Mouse (Mus musculus): ENCODE data around the gene Mef2d.

- no peak for TF ChIP-seq E2F4 (IDR thresholded peaks at IDR 0.05; ENCODE audit: insufficient read depth)
- TF ChIP-seq MAX (IDR thresholded peaks at IDR 0.05; ENCODE audit: low read depth) = no peak
- no peak for TF ChIP-seq POLR2A (IDR thresholded peaks at IDR 0.05; ENCODE audit: insufficient read length, low read depth)
- no peak for TF ChIP-seq CEBPB (IDR thresholded peaks at IDR 0.05; ENCODE audit: insufficient read depth, poor library complexity, severe bottlenecking)
- TF ChIP-seq TCF3 (IDR thresholded peaks at IDR 0.05; ENCODE audit: insufficient read length, low read depth) = no peak
- TF ChIP-seq SRF (IDR thresholded peaks at IDR 0.05; ENCODE audit: control insufficient read depth, insufficient read length, low read depth) = no peak
- no peak for TF ChIP-seq MYOD1 (IDR thresholded peaks at IDR 0.05; ENCODE audit: control insufficient read depth in 1 of 3, insufficient read length in 2 of 3, low read depth in 2 of 3)
- TF ChIP-seq POLR2AphosphoS2 (IDR thresholded peaks at IDR 0.05; ENCODE audit: insufficient read length, low read depth) = no peak
- no peak for TF ChIP-seq REST (IDR thresholded peaks at IDR 0.05; ENCODE audit: insufficient read depth, insufficient read length)
- TF ChIP-seq TCF12 (IDR thresholded peaks at IDR 0.05; ENCODE audit: insufficient read depth, poor library complexity, severe bottlenecking) = no peak
- TF ChIP-seq USF1 (IDR thresholded peaks at IDR 0.05; ENCODE audit: low read depth) = no peak
These were observed 14.5 kb upstream of the Mef2d start for GRCm38 (mm10) chr3:88127636-88128035.

Measured in myocyte (in vitro differentiated cells).